Mouse (Mus musculus): Measurements from ENCODE around the gene Vwa7. TPM values are rescaled to one million over a fixed set of nuclear protein-coding genes. Genes with fewer than 3 reads are reported as not detected.
"Not testable (repeated sequence)": the region's sequence is repeated elsewhere in the genome, so short reads cannot be mapped to it uniquely, and the experiment has no call there.

The Vwa7 gene
- total RNA-seq, 1 experiment: 0.31 TPM

DNA sequence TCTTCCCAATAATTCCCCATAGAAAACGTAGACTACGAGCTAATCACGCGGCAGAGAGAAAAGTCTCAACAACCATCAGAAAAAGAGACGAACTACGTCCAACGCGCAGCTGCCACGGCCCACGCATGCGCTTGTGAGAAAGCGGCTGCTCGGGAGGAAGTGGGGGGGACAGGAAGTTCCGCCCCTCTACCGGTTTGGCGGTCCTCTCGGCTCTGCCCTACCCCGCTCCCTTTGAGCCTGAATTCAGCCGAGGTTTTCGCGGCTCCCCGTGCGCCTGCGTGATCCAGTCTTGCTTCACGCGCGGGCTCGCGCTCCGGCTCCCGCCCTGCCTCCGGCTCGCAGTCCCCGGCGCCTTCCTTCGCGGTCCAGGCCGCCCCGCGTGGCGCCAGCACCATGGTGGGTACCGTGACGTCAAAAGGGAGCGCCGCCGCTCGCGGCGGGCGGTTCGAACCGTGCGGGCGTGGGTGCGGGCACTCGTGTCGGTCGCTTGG is 34.6 kb upstream of the Vwa7 start, which contains the start of gene Lsm2:
Lsm2 (plus strand) TSS at position 173 of the 491 bp plus-strand sequence.
- TF ChIP-seq ZC3H11A (IDR thresholded peaks at IDR 0.05; ENCODE audit: borderline replicate concordance, low read depth, low read length): no peak
- peak; percentile 75 for TF ChIP-seq HCFC1 (IDR thresholded peaks at IDR 0.05; ENCODE audit: borderline replicate concordance, insufficient read depth, low read length)
- H3K9me3 ChIP-seq (ENCODE audit: control insufficient read depth, insufficient read depth, low read depth, low read length): no peaks in the 10 kb centered on the region
- peaks cover 18% of the 10 kb centered on the region for H3K36me3 ChIP-seq (ENCODE audit: control insufficient read depth, insufficient read depth, low read length, poor library complexity, severe bottlenecking)
- in situ Hi-C loops (cut with MboI; ENCODE audit: low sequenced_read_pairs in 2 of 2, unreplicated experiment in 2 of 2): no loop called here
- H3K4me3 ChIP-seq (ENCODE audit: insufficient read depth in 1 of 2, low read depth in 1 of 2, low read length in 2 of 2, poor library complexity in 1 of 2, severe bottlenecking in 1 of 2): peak within 1 kb of the TSS; percentile 86 to 88
- H3K9ac ChIP-seq (ENCODE audit: insufficient read depth, low read depth, low read length, poor library complexity, severe bottlenecking): peak within 1 kb of the TSS; percentile 95
- peaks cover 0 to 6% of the 10 kb centered on the region in 2 experiments; a peak in 1 of 4 replicates for H3K4me1 ChIP-seq (ENCODE audit: control insufficient read depth in 2 of 2, insufficient read depth in 2 of 2, low read length in 2 of 2, poor library complexity in 1 of 2)
- peak within 1 kb of the TSS; percentile 92 for H3K27ac ChIP-seq (ENCODE audit: insufficient read depth, low read depth, low read length, poor library complexity, severe bottlenecking)
- peak; percentile 80 for DNase-seq (ENCODE audit: low read depth, low spot score)

DNA sequence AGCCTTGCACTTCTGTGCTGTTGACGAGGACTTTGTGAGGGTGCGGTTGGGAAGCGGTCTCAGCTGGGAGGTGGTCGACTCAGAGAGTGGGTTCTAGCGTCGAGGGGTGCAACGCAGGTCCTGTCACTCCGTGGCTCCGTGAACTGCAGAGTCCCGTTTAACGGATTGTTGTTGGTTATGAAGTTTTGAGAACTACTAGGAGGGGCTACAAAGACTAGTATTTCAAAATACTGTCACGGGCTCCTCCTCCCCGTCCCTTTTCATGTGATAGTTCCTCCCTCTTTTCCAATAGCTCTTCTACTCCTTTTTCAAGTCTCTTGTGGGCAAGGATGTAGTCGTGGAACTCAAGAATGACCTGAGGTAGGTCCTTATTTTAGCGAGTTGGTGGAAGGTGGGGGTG is 34.1 kb upstream of the Vwa7 start:
- Histone ChIP-seq H3K27ac (ENCODE audit: insufficient read depth, low read depth, low read length, poor library complexity, severe bottlenecking) (peak overlapping the region; percentile 92), H3K9me3 (ENCODE audit: control insufficient read depth, insufficient read depth, low read depth, low read length) (no peaks in the 10 kb centered on the region), H3K9ac (ENCODE audit: insufficient read depth, low read depth, low read length, poor library complexity, severe bottlenecking) (peak overlapping the region; percentile 95), H3K4me3 (ENCODE audit: insufficient read depth in 1 of 2, low read depth in 1 of 2, low read length in 2 of 2, poor library complexity in 1 of 2, severe bottlenecking in 1 of 2) (peak overlapping the region; percentile 86 to 88), H3K4me1 (ENCODE audit: control insufficient read depth in 2 of 2, insufficient read depth in 2 of 2, low read length in 2 of 2, poor library complexity in 1 of 2) (peaks cover 0 to 6% of the 10 kb centered on the region in 2 experiments; a peak in 1 of 4 replicates), H3K36me3 (ENCODE audit: control insufficient read depth, insufficient read depth, low read length, poor library complexity, severe bottlenecking) (peaks cover 18% of the 10 kb centered on the region)
- no peak for DNase-seq (ENCODE audit: low read depth, low spot score)
- TF ChIP-seq MAFK (IDR thresholded peaks at IDR 0.05; ENCODE audit: insufficient read depth, low read depth, low read length): no peak
- TF ChIP-seq CHD2 (IDR thresholded peaks at IDR 0.05; ENCODE audit: low read depth, low read length): no peak
- no peak for TF ChIP-seq ZC3H11A (IDR thresholded peaks at IDR 0.05; ENCODE audit: borderline replicate concordance, low read depth, low read length)
- no peak for TF ChIP-seq ZNF384 (IDR thresholded peaks at IDR 0.05; ENCODE audit: low read depth, low read length)
- TF ChIP-seq HCFC1 (IDR thresholded peaks at IDR 0.05; ENCODE audit: borderline replicate concordance, insufficient read depth, low read length): no peak
- in situ Hi-C loops (cut with MboI; ENCODE audit: low sequenced_read_pairs in 2 of 2, unreplicated experiment in 2 of 2): no loop called here

GRCm38 (mm10) chr17:34984218-34984617 is 32.2 kb upstream of the Vwa7 start:
- Histone ChIP-seq H3K27ac (ENCODE audit: insufficient read depth, low read depth, low read length, poor library complexity, severe bottlenecking) (no peak overlapping the region), H3K4me3 (ENCODE audit: insufficient read depth in 1 of 2, low read depth in 1 of 2, low read length in 2 of 2, poor library complexity in 1 of 2, severe bottlenecking in 1 of 2) (no peak overlapping the region), H3K36me3 (ENCODE audit: control insufficient read depth, insufficient read depth, low read length, poor library complexity, severe bottlenecking) (peaks cover 21% of the 10 kb centered on the region), H3K9ac (ENCODE audit: insufficient read depth, low read depth, low read length, poor library complexity, severe bottlenecking) (no peak overlapping the region), H3K4me1 (ENCODE audit: control insufficient read depth in 2 of 2, insufficient read depth in 2 of 2, low read length in 2 of 2, poor library complexity in 1 of 2) (0 out of 4 replicates have a peak, but pooled peaks cover 0 to 2% of the 10 kb centered on the region in 2 experiments), H3K9me3 (ENCODE audit: control insufficient read depth, insufficient read depth, low read depth, low read length) (no peaks in the 10 kb centered on the region)
- no peak for DNase-seq (ENCODE audit: low read depth, low spot score)
- in situ Hi-C loops (cut with MboI; ENCODE audit: low sequenced_read_pairs in 2 of 2, unreplicated experiment in 2 of 2): no loop called here
- TF ChIP-seq ZC3H11A (IDR thresholded peaks at IDR 0.05; ENCODE audit: borderline replicate concordance, low read depth, low read length): no peak
- TF ChIP-seq HCFC1 (IDR thresholded peaks at IDR 0.05; ENCODE audit: borderline replicate concordance, insufficient read depth, low read length): no peak
- no peak for TF ChIP-seq MAFK (IDR thresholded peaks at IDR 0.05; ENCODE audit: insufficient read depth, low read depth, low read length)
- no peak for TF ChIP-seq ZNF384 (IDR thresholded peaks at IDR 0.05; ENCODE audit: low read depth, low read length)
- no peak for TF ChIP-seq CHD2 (IDR thresholded peaks at IDR 0.05; ENCODE audit: low read depth, low read length)

GRCm38 (mm10) chr17:34994751-34995150 is 21.6 kb upstream of the Vwa7 start:
- H3K36me3 ChIP-seq (ENCODE audit: control insufficient read depth, insufficient read depth, low read length, poor library complexity, severe bottlenecking): peaks cover 10% of the 10 kb centered on the region
- TF ChIP-seq ZC3H11A (IDR thresholded peaks at IDR 0.05; ENCODE audit: borderline replicate concordance, low read depth, low read length): no peak
- TF ChIP-seq MAFK (IDR thresholded peaks at IDR 0.05; ENCODE audit: insufficient read depth, low read depth, low read length): no peak
- TF ChIP-seq CHD2 (IDR thresholded peaks at IDR 0.05; ENCODE audit: low read depth, low read length): no peak
- TF ChIP-seq ZNF384 (IDR thresholded peaks at IDR 0.05; ENCODE audit: low read depth, low read length): no peak
- TF ChIP-seq HCFC1 (IDR thresholded peaks at IDR 0.05; ENCODE audit: borderline replicate concordance, insufficient read depth, low read length): no peak
- in situ Hi-C loops (cut with MboI; ENCODE audit: low sequenced_read_pairs in 2 of 2, unreplicated experiment in 2 of 2): no loop called here
- H3K9me3 ChIP-seq (ENCODE audit: control insufficient read depth, insufficient read depth, low read depth, low read length): no peaks in the 10 kb centered on the region
- no peak for DNase-seq (ENCODE audit: low read depth, low spot score)
- H3K4me3 ChIP-seq (ENCODE audit: insufficient read depth in 1 of 2, low read depth in 1 of 2, low read length in 2 of 2, poor library complexity in 1 of 2, severe bottlenecking in 1 of 2): no peak overlapping the region
- H3K9ac ChIP-seq (ENCODE audit: insufficient read depth, low read depth, low read length, poor library complexity, severe bottlenecking): no peak overlapping the region
- H3K4me1 ChIP-seq (ENCODE audit: control insufficient read depth in 2 of 2, insufficient read depth in 2 of 2, low read length in 2 of 2, poor library complexity in 1 of 2): peaks cover 4 to 11% of the 10 kb centered on the region in 2 experiments; a peak in 3 of 4 replicates
- H3K27ac ChIP-seq (ENCODE audit: insufficient read depth, low read depth, low read length, poor library complexity, severe bottlenecking): no peak overlapping the region

GRCm38 (mm10) chr17:34995192-34995591 is 21.2 kb upstream of the Vwa7 start:
- in situ Hi-C loops (cut with MboI; ENCODE audit: low sequenced_read_pairs in 2 of 2, unreplicated experiment in 2 of 2); DNase-seq (ENCODE audit: low read depth, low spot score); H3K9ac ChIP-seq (ENCODE audit: insufficient read depth, low read depth, low read length, poor library complexity, severe bottlenecking); H3K27ac ChIP-seq (ENCODE audit: insufficient read depth, low read depth, low read length, poor library complexity, severe bottlenecking); H3K9me3 ChIP-seq (ENCODE audit: control insufficient read depth, insufficient read depth, low read depth, low read length); H3K36me3 ChIP-seq (ENCODE audit: control insufficient read depth, insufficient read depth, low read length, poor library complexity, severe bottlenecking); H3K4me3 ChIP-seq (ENCODE audit: insufficient read depth in 1 of 2, low read depth in 1 of 2, low read length in 2 of 2, poor library complexity in 1 of 2, severe bottlenecking in 1 of 2): not testable (repeated sequence)
- peaks cover 4 to 11% of the 10 kb centered on the region in 2 experiments; a peak in 3 of 4 replicates for H3K4me1 ChIP-seq (ENCODE audit: control insufficient read depth in 2 of 2, insufficient read depth in 2 of 2, low read length in 2 of 2, poor library complexity in 1 of 2)

- DNase-seq (ENCODE audit: low read depth, low spot score); H3K27ac ChIP-seq (ENCODE audit: insufficient read depth, low read depth, low read length, poor library complexity, severe bottlenecking); H3K4me3 ChIP-seq (ENCODE audit: insufficient read depth in 1 of 2, low read depth in 1 of 2, low read length in 2 of 2, poor library complexity in 1 of 2, severe bottlenecking in 1 of 2); H3K9me3 ChIP-seq (ENCODE audit: control insufficient read depth, insufficient read depth, low read depth, low read length); H3K36me3 ChIP-seq (ENCODE audit: control insufficient read depth, insufficient read depth, low read length, poor library complexity, severe bottlenecking); H3K9ac ChIP-seq (ENCODE audit: insufficient read depth, low read depth, low read length, poor library complexity, severe bottlenecking); in situ Hi-C loops (cut with MboI; ENCODE audit: low sequenced_read_pairs in 2 of 2, unreplicated experiment in 2 of 2): not testable (repeated sequence)
- H3K4me1 ChIP-seq (ENCODE audit: control insufficient read depth in 2 of 2, insufficient read depth in 2 of 2, low read length in 2 of 2, poor library complexity in 1 of 2): peaks cover 4 to 11% of the 10 kb centered on the region in 2 experiments; a peak in 3 of 4 replicates
Observed at GRCm38 (mm10) chr17:34995927-34996326, 20.5 kb upstream of the Vwa7 start.

Data from ES-E14 (cell line).